In the genomic region with DNA sequence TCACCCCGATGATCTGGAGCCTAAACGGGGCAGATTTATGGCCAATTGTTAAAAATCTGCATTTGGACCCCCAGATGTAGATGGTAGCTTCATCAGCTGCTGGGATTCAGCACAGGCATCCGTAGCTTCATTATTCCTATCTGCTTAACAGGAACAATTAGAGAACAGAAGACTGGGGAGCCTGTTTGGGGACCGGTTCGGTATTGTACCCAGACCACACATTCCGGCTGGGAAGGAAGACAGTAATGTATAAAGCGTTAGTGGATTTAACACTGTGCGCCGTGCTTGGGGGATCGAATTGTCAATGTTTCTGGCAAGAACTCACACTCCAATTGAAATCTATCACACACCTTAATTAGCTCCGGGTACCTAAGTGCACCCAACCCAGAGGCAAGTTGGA, we compare ENCODE assay signal across 24 mouse cellular contexts. TPM values are rescaled to one million over a fixed set of nuclear protein-coding genes. Genes with fewer than 3 reads are reported as not detected.
DNase-seq lines count a peak whose midpoint lies in the region; ATAC-seq and TF ChIP-seq lines count a peak whose summit lies in the region.
"Had no signal": no experiment of that assay in that cellular context is flagged by ENCODE, and none has a peak within 500 bp of the region (broad histone marks: within the 10 kb centered on the region; RNA-seq: fewer than 3 reads in every experiment).

No protein-coding gene starts in this region.

- peaks cover 5% of the 10 kb centered on the region for H3K27me3 ChIP-seq in midbrain, embryonic 11.5 days (ENCODE audit: control insufficient read depth, insufficient read depth, low read length)
- 0 out of 2 replicates have a peak, but pooled peaks cover 4% of the 10 kb centered on the region for H3K27me3 ChIP-seq in midbrain, postnatal 0 days (ENCODE audit: insufficient read depth, low read length)
- peaks cover 8% of the 10 kb centered on the region; the same call in 1 of the 2 replicates for H3K27me3 ChIP-seq in neural tube, embryonic 13.5 days
- H3K27me3 ChIP-seq in neural tube, embryonic 15.5 days (replicated peaks): peaks cover 10% of the 10 kb centered on the region
- H3K27me3 ChIP-seq: CH12.LX had no signal

- peaks cover 11% of the 10 kb centered on the region for H3K4me1 ChIP-seq in midbrain, embryonic 11.5 days (ENCODE audit: control insufficient read depth, insufficient read depth, low read length)
- no peaks in the 10 kb centered on the region for H3K4me1 ChIP-seq in midbrain, postnatal 0 days (ENCODE audit: insufficient read depth, low read length)
- peaks cover 35% of the 10 kb centered on the region for H3K4me1 ChIP-seq in neural tube, embryonic 13.5 days (replicated peaks)
- peaks cover 25% of the 10 kb centered on the region for H3K4me1 ChIP-seq in neural tube, embryonic 15.5 days

- DNase-seq in layer of hippocampus, adult 2 months (ENCODE audit: low spot score in 2 of 2): no peak
- no peak for DNase-seq in layer of hippocampus, postnatal 25 days (ENCODE audit: extremely low spot score in 1 of 2, low spot score in 1 of 2)
- peak; percentile 62 for DNase-seq in midbrain, embryonic 11.5 days (ENCODE audit: low spot score, missing footprints)
- DNase-seq in midbrain, postnatal 0 days (ENCODE audit: low spot score): no peak
- DNase-seq in neural tube, embryonic 10.5 days (ENCODE audit: extremely low spot score, low spot score): no peak
- DNase-seq in urinary bladder, postnatal 36 days (ENCODE audit: low spot score in 2 of 2): no peak
- DNase-seq: adrenal gland, adult 2 months; adrenal gland, adult 8-10 months; adrenal gland, postnatal 10 days; adrenal gland, postnatal 14 days; adrenal gland, postnatal 25 days; adrenal gland, postnatal 36 days; B cell, adult 2 months; cerebellum, adult 11 months; cerebellum, adult 11-12 months had no signal

- no peak for ATAC-seq in midbrain, embryonic 11.5 days (ENCODE audit: low FRiP score)
- no peak for ATAC-seq in midbrain, postnatal 0 days (ENCODE audit: low FRiP score)
- ATAC-seq in neural tube, embryonic 13.5 days (ENCODE audit: low read depth): no peak
- ATAC-seq in neural tube, embryonic 15.5 days (ENCODE audit: low FRiP score): peak; percentile 72
- ATAC-seq: activated CD4-positive, CD25-positive, alpha-beta regulatory T cell, adult 4 months; CD4-positive, CD25-positive, alpha-beta regulatory T cell, adult 4 months; Patski had no signal

- H3K9ac ChIP-seq in midbrain, embryonic 11.5 days (ENCODE audit: low read length): no peak overlapping the region
- H3K9ac ChIP-seq in midbrain, postnatal 0 days (replicated peaks; ENCODE audit: low read length, poor library complexity, severe bottlenecking): no peak overlapping the region
- peak overlapping the region; percentile 14; the same call in 1 of the 2 replicates for H3K9ac ChIP-seq in neural tube, embryonic 13.5 days
- H3K9ac ChIP-seq in neural tube, embryonic 15.5 days (replicated peaks): no peak overlapping the region

- no peaks in the 10 kb centered on the region for H3K9me3 ChIP-seq in midbrain, embryonic 11.5 days (ENCODE audit: control insufficient read depth, low read length)
- H3K9me3 ChIP-seq in midbrain, postnatal 0 days (ENCODE audit: low read length): no peaks in the 10 kb centered on the region
- H3K9me3 ChIP-seq in neural tube, embryonic 13.5 days: no peaks in the 10 kb centered on the region
- no peaks in the 10 kb centered on the region for H3K9me3 ChIP-seq in neural tube, embryonic 15.5 days (replicated peaks)

- H3K27ac ChIP-seq in layer of hippocampus, adult 2 months: peak overlapping the region; percentile 67
- H3K27ac ChIP-seq in midbrain, embryonic 11.5 days (ENCODE audit: low read depth, low read length): no peak overlapping the region
- H3K27ac ChIP-seq in midbrain, postnatal 0 days (ENCODE audit: low read depth, low read length): no peak overlapping the region
- H3K27ac ChIP-seq in neural tube, embryonic 13.5 days (replicated peaks): 0 out of 2 replicates have a peak overlapping the region, but pooled peaks have one; percentile 46
- H3K27ac ChIP-seq in neural tube, embryonic 15.5 days (replicated peaks): peak overlapping the region; percentile 46; the same call in 1 of the 2 replicates

- H3K4me2 ChIP-seq in midbrain, embryonic 11.5 days: no peak overlapping the region
- H3K4me2 ChIP-seq in midbrain, postnatal 0 days (ENCODE audit: low read depth, low read length, poor library complexity, severe bottlenecking): no peak overlapping the region
- H3K4me2 ChIP-seq in neural tube, embryonic 13.5 days: no peak overlapping the region
- H3K4me2 ChIP-seq in neural tube, embryonic 15.5 days: peak overlapping the region; percentile 19

- no peak for TF ChIP-seq CTCF in layer of hippocampus, adult 2 months (conservative IDR thresholded peaks at IDR 0.05)
- TF ChIP-seq CTCF in midbrain, postnatal 0 days (IDR thresholded peaks at IDR 0.05): no peak

- 87% methylated on average over 11 of the region's 11 CpGs for WGBS in midbrain, embryonic 11.5 days
- 75% methylated on average over 11 of the region's 11 CpGs for WGBS in midbrain, postnatal 0 days
- WGBS in neural tube, embryonic 13.5 days: 47% methylated on average over 11 of the region's 11 CpGs
- WGBS in neural tube, embryonic 15.5 days: 30% methylated on average over 11 of the region's 11 CpGs

- no peak overlapping the region for H3K4me3 ChIP-seq in layer of hippocampus, adult 2 months
- H3K4me3 ChIP-seq in midbrain, embryonic 11.5 days (ENCODE audit: low read depth, low read length): no peak overlapping the region
- no peak overlapping the region for H3K4me3 ChIP-seq in midbrain, postnatal 0 days (ENCODE audit: low read depth, low read length)
- no peak overlapping the region for H3K4me3 ChIP-seq in neural tube, embryonic 13.5 days
- H3K4me3 ChIP-seq in neural tube, embryonic 15.5 days (replicated peaks): no peak overlapping the region

- no peaks in the 10 kb centered on the region for H3K36me3 ChIP-seq in midbrain, embryonic 11.5 days (ENCODE audit: control insufficient read depth, insufficient read depth, low read length)
- H3K36me3 ChIP-seq in midbrain, postnatal 0 days (ENCODE audit: insufficient read depth, low read length): no peaks in the 10 kb centered on the region
- H3K36me3 ChIP-seq in neural tube, embryonic 13.5 days: no peaks in the 10 kb centered on the region
- no peaks in the 10 kb centered on the region for H3K36me3 ChIP-seq in neural tube, embryonic 15.5 days
- H3K36me3 ChIP-seq: G1E had no signal

RNA-seq across cellular contexts. Expression of a gene that starts 6.9 kb away (rescaled TPM):
- 100 to 1,000 TPM; 144 to 145 TPM for total RNA-seq in layer of hippocampus, adult 2 months (2021)
- 100 to 1,000 TPM; 131 to 149 TPM for total RNA-seq in layer of hippocampus, postnatal 25 days (2021)
- 4.5 and 6.3 TPM in 2 replicates for polyA plus RNA-seq in midbrain, embryonic 11.5 days (2014; fragmentation: Nextera tagmentation; extraction: Ambion mirVana)
- total RNA-seq in midbrain, postnatal 0 days (2014; rRNA removed): 55.2 and 56.8 TPM in 2 replicates
- polyA plus RNA-seq in midbrain, postnatal 0 days (2015; fragmentation: Nextera tagmentation; extraction: Ambion mirVana): 18.9 and 19.0 TPM in 2 replicates
- polyA plus RNA-seq in neural tube, embryonic 13.5 days (2015; fragmentation: Nextera tagmentation; extraction: Ambion mirVana): 33.5 and 34.9 TPM in 2 replicates
- polyA plus RNA-seq in neural tube, embryonic 15.5 days (2015; fragmentation: Nextera tagmentation; extraction: Ambion mirVana): 21.6 and 22.2 TPM in 2 replicates
- total RNA-seq: CH12.LX, MEL had no signal
- polyA plus RNA-seq: C2C12, G1E had no signal

Comparison
In these comparisons a context has a peak if more than half of its experiments do, and no peak if none do; other contexts are left out.
1. H3K27ac ChIP-seq: peak in layer of hippocampus, adult 2 months (single experiment), neural tube, embryonic 13.5 days (single experiment) and neural tube, embryonic 15.5 days (single experiment); none in midbrain, embryonic 11.5 days (single experiment) and midbrain, postnatal 0 days (single experiment).